Mouse (Mus musculus) midbrain, embryonic 13.5 days (tissue): ENCODE results near the gene Lce1i. TPM values are rescaled to one million over a fixed set of nuclear protein-coding genes. Genes with fewer than 3 reads are reported as not detected.

Source experiments
- polyA plus RNA-seq: library from polyadenylated mRNA; unstranded; fragments of >200 nt; fragmentation: Nextera tagmentation; extraction: Ambion mirVana; gene quantifications from 2 replicates; pipeline ENCODE4 v1.2.1, GENCODE M21; 2015

Lce1i gene
- polyA plus RNA-seq, 1 experiment from 2014 or later, result not detected

Other genes with a start within 250 kb of the Lce1i start
- gene 2310046K23Rik, start 244.4 kb downstream of the Lce1i start, polyA plus RNA-seq, result not detected in 2 replicates
- gene Ivl, start 205.2 kb downstream of the Lce1i start, polyA plus RNA-seq, result not detected in 2 replicates
- gene Smcp, start 189.9 kb downstream of the Lce1i start, polyA plus RNA-seq, result not detected in 2 replicates
- not detected in 2 replicates for gene 2210017I01Rik, start 171.4 kb downstream of the Lce1i start, polyA plus RNA-seq
- gene Lce6a, start 157.2 kb downstream of the Lce1i start, polyA plus RNA-seq, result not detected in 2 replicates
- gene Lce1a1, start 130.6 kb downstream of the Lce1i start, polyA plus RNA-seq, result not detected in 2 replicates
- not detected in 2 replicates for gene Lce1b, start 122.0 kb downstream of the Lce1i start, polyA plus RNA-seq
- gene Lce1a2, start 108.6 kb downstream of the Lce1i start, polyA plus RNA-seq, result not detected in 2 replicates
- gene Lce1c, start 99.7 kb downstream of the Lce1i start, polyA plus RNA-seq, result not detected in 2 replicates
- gene Lce1d, start 91.7 kb downstream of the Lce1i start, polyA plus RNA-seq, result not detected in 2 replicates
- gene Lce1e, start 69.8 kb downstream of the Lce1i start, polyA plus RNA-seq, result not detected in 2 replicates
- gene Lce1f, start 58.5 kb downstream of the Lce1i start, polyA plus RNA-seq, result not detected in 2 replicates
- gene Gm38119, start 39.8 kb downstream of the Lce1i start, polyA plus RNA-seq, result not detected in 2 replicates
- not detected in 2 replicates for gene Lce1g, start 26.6 kb downstream of the Lce1i start, polyA plus RNA-seq
- not detected in 2 replicates for gene Lce1h, start 13.8 kb downstream of the Lce1i start, polyA plus RNA-seq
- gene Lce1j, start 11.6 kb upstream of the Lce1i start, polyA plus RNA-seq, result not detected in 2 replicates
- not detected in 2 replicates for gene Lce1k, start 29.0 kb upstream of the Lce1i start, polyA plus RNA-seq
- not detected in 2 replicates for gene Kprp, start 48.3 kb upstream of the Lce1i start, polyA plus RNA-seq
- not detected in 2 replicates for gene Lce1l, start 72.4 kb upstream of the Lce1i start, polyA plus RNA-seq
- not detected in 2 replicates for gene 2310050C09Rik, start 91.3 kb upstream of the Lce1i start, polyA plus RNA-seq
- gene Lce3a, start 147.3 kb upstream of the Lce1i start, polyA plus RNA-seq, result not detected in 2 replicates
- not detected in 2 replicates for gene Lce3b, start 154.1 kb upstream of the Lce1i start, polyA plus RNA-seq
- gene Lce3c, start 165.6 kb upstream of the Lce1i start, polyA plus RNA-seq, result not detected in 2 replicates
- not detected in 2 replicates for gene Lce3d, start 178.5 kb upstream of the Lce1i start, polyA plus RNA-seq
- gene Lce3e, start 188.2 kb upstream of the Lce1i start, polyA plus RNA-seq, result not detected in 2 replicates
- not detected in 2 replicates for gene Lce3f, start 213.3 kb upstream of the Lce1i start, polyA plus RNA-seq
- gene Crct1, start 236.8 kb upstream of the Lce1i start, polyA plus RNA-seq, result 0.30 and 0.31 TPM in 2 replicates
- gene Lce1m, start 240.2 kb upstream of the Lce1i start, polyA plus RNA-seq, result not detected in 2 replicates